Mouse (Mus musculus) fat pad, adult 2 months (tissue): ENCODE measurements at regions not wholly inside any gene's neighbourhood (a gene's known extent, or its start where the extent isn't known, plus 50 kb on each side); places are given as distances from the start of the nearest gene placed in this dataset.

Source experiments
- DNase-seq: peaks from one replicate; pipeline ENCODE4 v3.0.0-alpha.2; 2011; ENCODE audit warnings: low read depth, low spot score; ENCODE audit errors: extremely low read depth

DNA sequence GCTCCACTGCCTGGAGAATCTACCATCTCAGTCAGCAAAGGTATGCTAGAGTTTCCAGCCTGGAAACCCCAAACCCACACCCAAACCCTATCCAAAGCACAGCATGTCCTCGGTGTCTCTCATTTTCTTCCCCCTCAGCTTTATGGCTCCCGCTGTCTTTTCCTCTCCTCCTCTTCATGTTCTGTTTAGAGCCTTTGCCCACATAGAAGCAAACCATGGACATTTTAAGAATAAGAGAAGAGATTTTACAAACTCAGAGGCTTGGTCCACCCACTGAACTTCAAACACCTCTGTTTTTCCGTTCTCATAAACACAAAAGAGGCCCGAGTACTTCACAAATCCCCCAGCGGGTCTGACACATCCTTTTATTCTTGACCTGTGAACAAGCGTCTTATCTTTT lies 154.9 kb upstream of the Zc3h12c start:
- DNase-seq: no peak

DNA sequence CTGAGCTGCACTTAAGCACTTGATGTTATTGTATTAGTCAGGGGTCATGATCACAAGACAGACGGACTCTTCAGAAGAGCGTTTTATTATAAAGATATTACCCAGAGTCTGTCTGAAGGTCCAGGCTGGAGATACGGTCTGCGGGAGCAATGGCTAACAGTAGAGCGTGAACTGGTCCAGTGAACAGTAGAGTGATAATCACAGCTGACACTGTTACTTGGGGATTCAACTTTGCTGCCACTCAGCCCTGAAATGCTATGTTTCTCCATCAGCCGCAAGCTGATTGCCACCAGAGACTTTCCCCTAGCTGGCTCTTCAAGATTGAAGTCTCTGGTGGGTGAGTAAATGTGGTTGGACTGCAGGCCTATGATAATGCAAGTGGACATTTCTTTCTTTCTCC lies 133.1 kb upstream of the Zc3h12c start:
- DNase-seq: no peak

DNA sequence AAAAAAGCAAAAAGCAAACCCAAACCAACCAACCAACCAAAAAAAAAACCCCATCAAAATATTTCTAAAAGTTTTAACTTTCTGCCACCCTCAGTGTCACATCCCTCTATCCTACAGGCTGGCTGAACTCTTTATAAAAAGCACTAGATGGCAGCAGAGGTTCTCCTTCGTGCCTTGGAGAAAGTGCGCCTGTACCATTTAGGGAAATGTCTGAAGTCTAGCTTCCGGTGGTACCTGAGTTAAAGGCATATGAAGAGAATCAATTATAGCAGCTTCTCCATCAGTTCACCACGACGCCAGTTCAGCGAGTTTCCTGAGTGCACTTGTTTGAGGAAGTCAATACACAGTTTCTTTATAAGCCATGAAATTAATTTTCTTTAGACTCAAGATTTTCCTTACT lies 130.0 kb upstream of the Zc3h12c start:
- DNase-seq: no peak

DNA sequence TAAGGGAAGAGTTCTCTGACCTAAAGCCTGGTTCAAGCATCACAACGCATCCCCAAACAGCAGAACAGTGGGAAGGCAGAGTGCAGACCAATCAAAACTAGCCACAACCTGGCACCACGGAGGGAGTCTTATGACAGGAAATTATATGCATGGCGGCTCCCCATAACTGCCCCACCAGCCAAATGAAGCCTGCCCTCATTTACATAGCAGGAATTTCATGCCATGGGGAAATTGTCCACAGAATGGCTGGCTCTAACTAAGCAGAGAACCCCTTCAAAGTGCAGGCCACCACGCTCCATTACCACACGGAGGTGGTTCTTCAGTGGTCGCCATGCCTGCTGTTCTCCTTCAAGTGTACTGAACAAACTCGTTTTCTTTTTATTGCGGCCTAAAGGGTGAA lies 126.3 kb upstream of the Zc3h12c start:
- DNase-seq: no peak

DNA sequence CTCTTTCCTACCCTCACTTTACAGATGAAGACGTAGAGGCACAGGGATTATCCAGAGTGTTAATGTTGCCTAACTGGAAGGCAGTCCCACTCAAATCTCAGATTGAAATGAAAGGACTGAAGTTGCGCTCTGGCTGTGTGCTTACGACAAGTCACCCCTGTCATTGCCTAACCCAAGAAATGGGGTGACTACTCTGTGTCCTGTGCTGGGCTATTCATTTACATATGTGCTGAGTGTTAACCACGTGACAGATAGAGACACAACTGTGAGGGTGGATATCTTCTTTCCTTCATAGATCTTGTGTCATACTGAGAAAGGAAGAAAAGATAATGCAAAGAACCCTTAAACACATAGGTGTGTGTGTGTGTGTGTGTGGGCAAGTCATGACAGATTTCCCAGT lies 120.7 kb upstream of the Zc3h12c start:
- no peak for DNase-seq

DNA sequence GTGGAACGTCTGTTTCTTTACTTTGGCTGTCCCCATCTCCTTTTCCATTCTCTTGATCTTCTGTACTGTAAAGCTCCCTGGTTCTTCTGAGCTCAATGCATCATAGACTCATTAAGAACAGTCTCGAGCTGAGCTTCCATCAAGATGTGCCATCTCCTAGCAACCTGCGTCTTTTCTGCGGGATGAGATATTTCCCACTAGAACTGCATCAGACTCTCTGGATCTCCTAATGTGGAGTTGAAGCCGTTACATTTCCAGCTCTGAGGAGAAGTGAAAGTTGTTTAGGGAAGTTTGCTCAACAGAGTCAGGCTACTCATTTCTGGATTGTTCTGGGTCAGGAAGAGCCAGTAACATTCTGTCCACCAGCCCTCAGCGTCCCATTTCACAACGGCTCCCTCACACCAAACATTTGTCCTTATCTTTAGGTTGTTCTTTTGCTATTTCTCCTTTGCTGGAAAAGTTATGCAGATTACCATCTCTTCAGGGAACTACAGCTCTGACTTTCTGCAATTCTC lies 119.4 kb upstream of the Zc3h12c start:
- DNase-seq: no peak

DNA sequence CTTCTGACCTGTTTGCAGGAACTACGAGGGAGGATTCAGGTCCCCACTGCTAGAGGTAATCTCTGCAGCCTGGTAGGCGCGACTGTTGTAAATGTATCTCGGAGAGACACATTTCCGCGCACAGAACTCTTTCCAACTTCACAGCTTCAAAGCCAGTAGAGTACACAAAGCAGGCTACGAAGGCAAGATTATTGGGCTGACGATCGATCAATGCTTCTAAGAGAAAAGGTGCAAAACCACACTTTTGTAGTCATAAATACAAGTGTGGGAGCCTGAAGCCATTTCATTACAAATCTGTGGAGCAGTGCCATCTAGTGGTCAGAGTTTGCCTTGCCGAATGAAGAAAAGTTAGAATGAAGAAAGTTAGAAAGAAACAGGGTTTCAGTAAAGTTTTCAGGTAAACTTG lies 118.9 kb upstream of the Zc3h12c start:
- DNase-seq: no peak

DNA sequence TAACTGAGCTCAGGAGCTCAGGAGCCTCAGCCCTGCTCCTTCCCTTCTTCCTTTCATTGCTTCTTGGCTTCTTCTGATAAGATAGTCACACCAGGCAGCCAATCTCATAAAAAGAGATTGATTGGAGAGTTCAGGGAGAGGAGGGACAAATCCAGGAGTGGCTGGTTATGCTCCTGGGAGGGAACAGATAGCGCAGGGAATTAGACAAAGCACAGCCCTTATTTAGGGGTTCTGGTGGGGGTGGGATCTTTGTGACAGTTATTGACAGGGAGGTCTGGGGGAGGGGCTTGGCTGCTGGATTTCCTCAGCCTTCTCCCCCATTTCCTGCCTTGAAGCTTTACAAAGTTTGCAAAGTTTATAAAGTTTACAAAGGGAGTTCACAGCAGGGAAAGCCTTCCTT lies 117.7 kb upstream of the Zc3h12c start:
- no peak for DNase-seq

DNA sequence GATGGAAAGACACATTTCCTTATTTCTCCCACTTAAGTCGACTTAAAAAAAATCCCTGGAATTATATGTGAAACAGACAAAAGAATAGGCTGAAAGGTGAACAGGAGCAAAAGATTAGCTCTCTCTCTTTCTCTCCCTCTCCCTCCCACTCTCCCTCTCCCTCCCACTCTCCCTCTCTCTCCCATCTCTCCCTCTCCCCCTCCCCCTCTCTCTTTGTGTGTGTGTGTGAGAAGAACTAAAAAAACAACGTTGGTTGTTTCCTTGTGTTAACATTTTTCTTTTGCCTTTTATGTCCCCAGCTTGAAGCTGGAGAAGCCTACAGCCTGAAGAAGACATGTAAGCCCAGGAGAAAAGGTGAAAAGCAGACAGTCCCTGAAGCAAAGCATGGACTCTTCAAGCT lies 115.2 kb upstream of the Zc3h12c start:
- DNase-seq: no peak

DNA sequence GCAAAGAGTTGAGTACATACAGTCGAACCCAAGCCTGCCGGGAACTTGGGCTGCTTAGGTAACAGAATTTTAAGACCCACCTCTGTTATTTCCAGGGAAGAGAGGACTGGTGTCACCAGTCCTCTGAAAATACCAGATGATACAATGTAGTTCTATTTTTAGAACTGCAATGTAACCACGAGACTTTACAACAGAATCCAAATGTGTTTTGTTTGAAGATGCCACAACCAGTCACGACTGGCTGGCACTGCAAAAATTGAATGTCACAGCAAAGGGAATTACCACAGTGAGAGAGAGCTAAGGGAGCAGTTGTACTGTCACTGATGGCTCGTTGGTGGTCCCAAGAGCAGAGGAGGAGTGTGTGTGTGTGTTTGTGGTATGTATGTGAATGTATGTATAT lies 112.6 kb upstream of the Zc3h12c start:
- no peak for DNase-seq

DNA sequence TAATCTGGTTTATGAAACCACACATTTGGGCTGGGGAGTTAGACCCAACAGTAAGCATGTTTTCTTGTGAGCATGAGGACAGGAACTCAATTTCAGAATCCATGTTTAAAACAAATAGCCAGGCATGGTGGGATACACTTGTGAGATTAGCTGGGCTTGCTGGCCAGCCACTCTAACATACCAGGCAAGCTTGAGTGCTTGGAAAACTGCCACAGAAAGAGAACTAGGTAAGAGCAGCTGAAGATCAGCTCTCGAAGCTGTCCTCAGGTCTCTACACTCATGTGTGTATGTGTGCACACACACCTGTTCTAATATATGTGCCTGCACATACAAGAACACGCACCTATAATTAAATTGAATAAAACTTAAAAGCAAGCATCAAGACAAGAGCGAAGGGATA lies 112.2 kb upstream of the Zc3h12c start:
- no peak for DNase-seq

DNA sequence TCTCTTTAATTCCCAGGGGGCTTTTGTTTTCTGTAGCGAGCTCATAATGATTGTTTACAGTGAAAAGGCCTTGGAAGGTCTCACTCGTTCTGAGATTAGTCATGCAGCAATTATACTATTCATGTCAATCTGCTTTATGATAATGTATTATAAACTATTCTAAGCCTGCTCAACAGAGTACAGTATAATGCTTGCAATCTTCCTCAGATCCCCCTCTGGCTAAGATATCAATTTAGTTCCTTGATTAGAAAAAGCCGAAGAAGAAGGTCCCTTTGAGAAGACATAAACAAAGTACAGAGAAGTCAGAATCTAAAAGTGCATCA lies 110.3 kb upstream of the Zc3h12c start:
- DNase-seq: no peak

DNA sequence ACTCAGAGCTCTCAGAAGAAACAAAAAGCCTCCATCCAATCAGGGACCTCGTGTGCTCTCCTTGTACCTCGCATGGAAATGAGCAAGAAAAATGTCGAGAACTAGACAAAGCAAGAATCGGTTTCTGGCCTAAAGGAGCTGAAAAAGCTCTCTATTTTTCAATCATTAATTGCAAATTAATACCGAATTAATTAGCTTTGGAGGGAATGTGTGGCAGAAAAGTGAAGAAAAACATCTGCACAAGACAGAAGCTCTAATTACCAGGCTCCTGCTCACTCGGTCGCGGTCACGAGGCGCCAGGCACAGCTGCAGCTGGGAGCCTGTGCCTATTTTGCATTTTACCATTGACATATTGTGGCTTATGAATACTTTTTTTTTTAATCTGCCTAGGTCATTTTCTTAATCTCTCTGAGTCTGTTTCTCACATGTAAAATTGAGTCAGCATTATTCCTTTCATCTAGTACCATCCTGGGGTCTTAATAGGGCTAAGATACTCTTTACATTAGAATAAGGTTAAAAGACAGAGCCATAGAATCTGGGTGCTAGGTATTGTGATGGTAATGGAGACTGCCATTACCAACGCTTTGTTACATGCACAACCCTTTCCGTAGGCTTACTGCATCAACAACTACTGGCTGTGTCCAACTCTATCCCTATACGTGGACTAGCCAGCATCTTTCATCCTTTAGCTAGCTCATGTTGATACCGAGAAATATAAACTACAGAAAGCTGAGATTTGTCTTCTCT lies 109.8 kb upstream of the Zc3h12c start:
- DNase-seq: no peak

DNA sequence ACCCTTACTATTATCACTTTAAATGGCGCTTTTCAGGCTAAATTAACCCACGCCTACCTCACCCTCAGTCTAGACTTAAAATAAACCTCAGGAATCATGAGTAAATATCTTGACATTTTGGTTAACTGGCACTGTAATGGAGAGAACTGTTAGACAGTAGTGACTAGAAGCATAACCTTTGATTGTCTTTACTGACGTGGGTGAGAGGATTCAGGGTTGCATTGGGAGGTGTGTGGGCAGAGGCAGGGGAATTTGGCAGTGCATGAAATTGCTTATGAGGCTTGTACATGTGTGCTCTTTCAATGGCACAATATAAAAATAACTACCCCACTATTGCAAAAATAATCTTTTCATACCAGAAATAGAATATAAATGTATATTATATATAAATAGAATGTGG lies 105.6 kb upstream of the Zc3h12c start:
- DNase-seq: no peak

DNA sequence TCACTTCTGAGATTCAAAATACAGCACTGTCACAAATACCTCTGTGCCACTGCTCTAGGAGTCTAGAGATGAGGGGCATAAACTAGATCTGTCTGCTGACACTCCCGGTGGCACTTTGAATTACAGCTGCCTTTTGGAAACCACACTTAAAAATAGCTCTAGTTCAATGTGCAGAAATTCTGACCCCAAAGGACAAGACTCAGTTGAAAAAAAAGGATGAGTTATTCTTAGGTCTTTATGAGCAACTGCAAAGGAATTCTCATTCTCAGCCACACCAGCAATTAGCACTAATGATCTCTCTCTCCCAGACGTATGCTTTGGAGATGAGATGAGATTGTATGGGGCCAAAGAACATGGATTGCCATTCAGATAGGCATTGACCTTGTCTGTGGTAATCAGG lies 104.3 kb upstream of the Zc3h12c start:
- DNase-seq: no peak

DNA sequence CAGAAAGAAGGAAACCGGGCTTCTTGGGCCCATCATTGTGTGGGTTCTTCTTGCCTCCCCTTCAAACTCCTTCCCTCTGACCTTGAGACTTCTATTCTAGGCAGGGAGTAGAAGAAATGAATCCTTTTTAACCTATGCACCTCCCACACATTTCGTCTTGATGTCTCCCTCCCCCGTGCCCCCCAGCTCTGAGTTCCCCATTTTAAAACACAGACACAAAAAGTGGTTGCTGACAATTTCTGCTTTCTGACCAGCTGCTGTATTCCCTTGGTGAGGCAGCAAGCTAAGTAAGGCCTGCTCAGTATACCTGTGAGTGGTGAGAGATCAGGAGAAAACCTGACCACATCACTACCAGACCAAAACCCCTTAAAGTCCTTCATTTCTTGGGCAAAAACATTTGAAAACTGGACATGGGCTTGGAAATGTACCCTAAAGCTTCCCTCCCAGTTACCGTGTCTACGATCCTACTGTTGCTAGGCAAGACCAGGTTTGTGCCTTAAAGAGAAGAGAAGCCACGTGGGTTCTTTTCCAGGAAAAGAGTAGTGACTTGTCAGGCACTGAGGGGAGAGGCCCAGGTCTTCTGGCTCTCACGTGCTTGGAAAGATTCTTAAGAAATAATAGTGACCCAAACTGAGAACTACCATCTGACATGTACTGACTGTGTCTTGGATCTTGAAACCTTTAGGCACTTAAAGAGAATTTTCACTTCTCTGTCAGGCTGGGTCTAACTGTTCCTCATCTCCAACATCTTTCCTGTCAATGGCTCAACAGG lies 103.2 kb upstream of the Zc3h12c start:
- DNase-seq: no peak

DNA sequence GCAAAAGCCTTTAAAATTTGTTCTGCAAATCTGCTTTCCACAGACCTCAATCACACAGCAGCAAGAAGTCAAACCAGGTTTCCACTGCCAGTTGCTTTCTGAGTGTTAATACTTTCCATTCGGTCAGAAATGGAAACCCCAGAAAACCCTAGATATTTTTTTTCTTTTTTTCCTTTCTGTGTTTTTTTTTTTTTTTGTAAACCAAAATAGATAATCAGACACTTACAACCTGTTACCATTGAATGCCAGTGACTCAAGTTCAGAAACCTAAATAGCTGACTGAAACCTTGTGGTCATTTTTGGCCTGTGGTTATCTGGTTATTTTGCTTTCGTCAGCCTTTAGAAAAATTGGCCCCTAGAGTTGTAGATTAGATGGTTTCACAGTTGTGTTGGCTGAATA lies 93.2 kb upstream of the Zc3h12c start:
- no peak for DNase-seq

DNA sequence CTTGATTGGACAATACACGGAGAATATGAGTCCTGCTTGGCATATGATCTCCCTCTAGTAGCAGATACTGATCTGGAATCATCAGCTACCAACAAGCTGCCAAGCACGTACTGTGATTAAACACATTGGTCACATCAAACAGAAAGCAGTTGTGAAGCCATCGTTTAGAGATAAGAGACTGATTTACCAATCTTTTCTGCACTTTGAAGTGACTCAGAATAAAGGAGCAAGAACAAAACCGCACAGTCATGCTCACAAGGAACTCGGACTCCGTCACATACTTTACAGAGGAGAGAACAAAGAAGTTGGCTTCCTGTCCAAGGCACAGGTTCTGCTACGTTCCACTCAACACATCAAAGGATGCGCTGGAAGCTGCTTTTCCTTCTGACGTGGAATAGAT lies 91.1 kb upstream of the Zc3h12c start:
- no peak for DNase-seq

DNA sequence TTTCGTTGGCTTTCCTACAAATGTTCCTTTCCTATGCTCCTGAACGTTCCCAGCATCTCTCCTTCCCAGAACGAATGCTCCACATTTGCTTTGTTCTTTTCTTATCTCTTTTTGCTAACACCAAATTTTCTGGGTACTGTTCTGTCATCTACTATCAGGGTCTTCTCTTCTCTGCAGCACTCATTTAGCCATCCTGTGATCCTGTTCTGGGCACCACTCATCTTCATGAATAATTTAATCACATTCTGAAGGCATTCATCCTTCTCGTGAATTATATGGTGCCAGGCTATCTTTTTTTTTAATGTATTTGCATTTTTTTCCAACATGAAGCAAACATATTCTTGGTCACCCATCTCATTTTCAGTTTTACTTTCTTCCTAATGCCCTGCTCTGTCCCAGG lies 87.3 kb upstream of the Zc3h12c start:
- no peak for DNase-seq

DNA sequence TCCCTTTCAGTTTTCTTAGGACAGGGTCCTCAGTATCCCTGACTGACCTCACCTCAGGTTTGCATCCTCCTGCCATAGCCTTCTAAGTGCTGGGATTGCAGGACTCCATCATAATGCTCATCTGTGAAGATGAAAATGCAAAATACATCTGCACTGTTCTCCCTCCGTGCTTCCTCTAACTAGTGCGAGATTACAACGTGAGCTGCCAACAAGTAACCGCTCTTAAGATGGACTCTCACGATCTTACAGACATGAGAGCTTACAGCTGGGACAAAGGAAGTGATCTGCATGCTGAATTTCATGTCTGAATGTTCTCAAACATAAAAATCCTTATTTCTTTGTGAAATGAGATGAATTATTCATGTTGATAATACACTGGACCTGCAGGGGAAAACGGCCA lies 86.1 kb upstream of the Zc3h12c start:
- no peak for DNase-seq

DNA sequence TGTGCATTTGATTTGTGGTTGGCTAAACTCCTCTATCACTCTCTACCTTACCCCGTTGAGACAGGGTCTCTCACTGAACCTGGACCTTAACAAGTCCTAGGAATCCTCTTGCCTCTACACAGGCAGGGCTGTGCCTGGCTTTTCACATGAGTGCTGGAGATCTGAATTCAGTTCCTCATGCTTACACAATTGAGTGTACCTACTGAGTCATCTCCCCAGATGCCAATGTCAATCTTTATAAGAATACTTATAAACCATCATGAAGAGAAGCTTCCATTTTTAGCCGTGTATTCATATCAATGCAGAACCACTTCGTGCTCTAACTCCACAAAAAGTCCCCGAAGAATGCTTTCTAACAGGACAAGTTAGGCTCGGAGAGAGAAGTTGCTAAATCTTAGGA lies 83.1 kb upstream of the Zc3h12c start:
- no peak for DNase-seq

DNA sequence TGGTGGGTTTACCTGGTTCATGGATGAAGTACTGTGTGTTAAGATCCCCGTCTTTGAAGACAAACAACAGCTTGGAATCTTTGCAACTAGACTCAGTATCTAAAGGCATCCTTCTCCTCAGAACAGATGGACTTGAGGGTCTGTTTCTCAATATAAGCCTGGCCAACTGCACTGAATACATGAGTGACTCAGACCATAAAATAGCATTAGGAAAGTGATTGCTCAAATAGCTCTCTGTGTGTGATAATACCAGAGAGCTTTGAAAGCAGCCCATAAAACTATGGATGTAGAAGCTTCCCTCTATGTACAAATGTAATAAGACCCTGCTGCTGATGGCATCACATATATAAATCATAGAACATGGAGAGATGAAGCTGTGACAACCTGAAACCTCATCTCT lies 78.3 kb upstream of the Zc3h12c start:
- DNase-seq: no peak

DNA sequence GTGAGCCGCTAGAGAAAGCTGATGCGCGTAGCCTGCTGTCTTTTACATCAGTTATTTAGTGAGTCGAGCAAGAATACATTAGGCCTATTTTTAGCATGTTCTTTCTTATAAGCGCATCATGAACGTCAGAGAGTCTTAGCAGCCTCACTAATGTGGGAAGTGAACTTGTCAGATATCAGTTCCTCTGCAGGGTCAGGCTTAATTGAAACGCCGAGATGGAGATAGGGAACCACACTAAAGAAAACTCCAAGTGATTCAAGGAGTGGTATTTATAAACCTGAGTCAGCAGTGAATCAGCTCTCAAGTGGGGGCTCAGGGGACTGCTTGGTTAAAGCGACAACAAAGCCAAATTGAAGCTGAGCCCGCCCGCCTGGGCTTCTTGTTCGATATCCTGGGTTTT lies 75.7 kb upstream of the Zc3h12c start:
- no peak for DNase-seq
